Mouse (Mus musculus) urinary bladder, adult 2 months (tissue): ENCODE measurements around the gene Met. TPM values are rescaled to one million over a fixed set of nuclear protein-coding genes. Genes with fewer than 3 reads are reported as not detected.

Experiments used
- DNase-seq: peaks from one replicate; pipeline ENCODE4 v3.0.0; 2022; ENCODE audit warnings: low spot score
- polyA plus RNA-seq: library from polyadenylated mRNA; depleted of rRNA; stranded (reverse); fragments of >200 nt; gene quantifications from 2 replicates; pipeline ENCODE4 v1.2.3, GENCODE M21; 2012; rRNA removed

The Met gene
- polyA plus RNA-seq, 1 experiment = 16.4 TPM

GRCm38 (mm10) chr6:17606915-17607314, 143.3 kb downstream of the Met start:
- no peak for DNase-seq

GRCm38 (mm10) chr6:17611352-17612010, 147.9 kb downstream of the Met start:
- no peak for DNase-seq

DNA sequence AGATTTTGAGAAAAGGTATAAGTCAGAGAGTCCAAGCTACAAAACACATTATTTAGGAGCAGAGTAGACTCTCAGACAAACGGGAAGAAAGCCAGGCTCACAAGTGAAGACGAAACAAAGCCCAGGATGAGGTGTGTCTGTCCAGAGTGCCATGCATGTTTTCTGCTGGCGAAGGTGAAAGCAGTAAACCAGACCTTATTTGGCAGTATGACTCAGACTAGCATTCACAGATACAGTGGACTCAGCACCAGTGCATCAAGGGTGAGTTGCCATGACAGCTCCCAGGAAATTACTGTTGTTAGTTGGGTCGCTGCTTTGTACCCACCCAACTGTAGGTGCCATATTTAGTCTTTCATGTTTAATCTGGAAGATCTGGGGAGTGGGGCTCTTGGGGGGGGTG, 149.1 kb downstream of the Met start:
- no peak for DNase-seq

GRCm38 (mm10) chr6:17620823-17621222, 157.2 kb downstream of the Met start:
- no peak for DNase-seq

DNA sequence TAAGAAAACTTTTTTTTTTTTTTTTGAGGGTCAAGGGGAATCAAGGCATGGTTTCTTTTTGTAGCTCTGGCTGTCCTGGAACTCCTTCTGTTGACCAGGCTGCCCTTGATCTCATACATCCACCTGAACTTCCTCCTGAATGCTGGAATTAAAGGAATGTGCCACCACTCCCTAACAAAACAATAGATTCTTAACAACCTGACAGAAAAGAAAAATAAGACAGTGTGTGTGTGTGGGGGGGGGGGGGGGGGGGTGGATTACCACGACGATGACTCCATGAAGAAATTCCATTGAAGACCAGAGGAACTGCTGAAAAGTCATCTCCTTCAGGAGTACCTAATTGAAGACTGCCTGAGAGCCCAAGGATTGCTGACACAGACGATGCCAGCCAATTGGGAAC, 157.8 kb downstream of the Met start:
- no peak for DNase-seq

Other genes starting within 250 kb of the Met start
- gene Cav2, start 182.6 kb upstream of the Met start, polyA plus RNA-seq = 64.5 and 79.9 TPM in 2 replicates
- gene Cav1, start 157.5 kb upstream of the Met start, polyA plus RNA-seq = 673 and 863 TPM in 2 replicates
- 140 and 146 TPM in 2 replicates for gene Capza2, start 172.4 kb downstream of the Met start, polyA plus RNA-seq
- 28.5 and 33.4 TPM in 2 replicates for gene St7, start 229.1 kb downstream of the Met start, polyA plus RNA-seq